Comparison of ENCODE assay signal across 23 mouse cellular contexts in genomic region chr12:82097126-82097525, GRCm38 (mm10).
DNase-seq lines count a peak whose midpoint lies in the region; ATAC-seq and TF ChIP-seq lines count a peak whose summit lies in the region.
"Had no signal": no experiment of that assay in that cellular context is flagged by ENCODE, and none has a peak within 500 bp of the region (broad histone marks: within the 10 kb centered on the region; RNA-seq: fewer than 3 reads in every experiment).

No protein-coding gene starts in this region.

- H3K4me3 ChIP-seq in liver, adult 2 months (ENCODE audit: insufficient read depth, low read depth, low read length): no peak overlapping the region
- H3K4me3 ChIP-seq in intestine, embryonic 16.5 days (ENCODE audit: low read length): no peak overlapping the region
- H3K4me3 ChIP-seq: embryonic facial prominence, embryonic 13.5 days; erythroblast, embryonic 14.5 days; forebrain, embryonic 13.5 days; heart, embryonic 15.5 days; layer of hippocampus, adult 2 months; limb, embryonic 13.5 days; liver, embryonic 15.5 days had no signal

- no peak for TF ChIP-seq POLR2A in liver, adult 2 months (IDR thresholded peaks at IDR 0.05; ENCODE audit: extremely low read depth, insufficient read depth, low read length)

- no peaks in the 10 kb centered on the region for H3K79me2 ChIP-seq in liver, adult 2 months (ENCODE audit: control insufficient read depth, insufficient read depth, low read length)

- DNase-seq in kidney, adult 18-20 months: peak; percentile 17
- DNase-seq in kidney, postnatal 4 days: no peak
- DNase-seq in liver, adult 2 months (ENCODE audit: extremely low read depth, low read depth, low spot score): peak; percentile 25
- DNase-seq in liver: no peak
- DNase-seq in frontal cortex, postnatal 14 days (ENCODE audit: low spot score in 2 of 2): no peak
- DNase-seq: B cell, adult 2 months; cerebellum, adult 2 months; cerebellum, postnatal 25 days; embryo, embryonic 11 days; heart, postnatal 4 days; thymus, adult 18-20 months had no signal

- peak; percentile 61; the same call in 1 of the 2 replicates for ATAC-seq in intestine, embryonic 16.5 days
- ATAC-seq in CD4-positive, CD25-positive, alpha-beta regulatory T cell, adult 4 months: no peak
- ATAC-seq: forebrain, embryonic 13.5 days; inflammation-experienced regulatory T-cells, adult 6 months had no signal

- no peaks in the 10 kb centered on the region for H3K27me3 ChIP-seq in liver, adult 2 months (ENCODE audit: control insufficient read depth, insufficient read depth, low read length)
- no peaks in the 10 kb centered on the region for H3K27me3 ChIP-seq in intestine, embryonic 16.5 days (replicated peaks; ENCODE audit: control insufficient read depth, insufficient read depth, low read length)
- H3K27me3 ChIP-seq: embryonic facial prominence, embryonic 13.5 days; forebrain, embryonic 13.5 days; heart, embryonic 15.5 days; limb, embryonic 13.5 days; liver, embryonic 15.5 days had no signal

- TF ChIP-seq CTCF in liver, adult 2 months (IDR thresholded peaks at IDR 0.05; ENCODE audit: low read depth, low read length): no peak

- 79% methylated on average over 6 of the region's 6 CpGs for WGBS in liver, adult 2 months
- 51% methylated on average over 6 of the region's 6 CpGs for WGBS in intestine, embryonic 16.5 days

- no peak overlapping the region for H3K9ac ChIP-seq in liver, adult 2 months (ENCODE audit: low read depth, low read length)
- H3K9ac ChIP-seq in intestine, embryonic 16.5 days (ENCODE audit: low read depth, low read length): no peak overlapping the region
- H3K9ac ChIP-seq: embryonic facial prominence, embryonic 13.5 days; forebrain, embryonic 13.5 days; heart, embryonic 15.5 days; hindbrain, embryonic 14.5 days; limb, embryonic 13.5 days; liver, embryonic 15.5 days had no signal

- no peak overlapping the region for H3K27ac ChIP-seq in liver, adult 2 months (replicated peaks; ENCODE audit: insufficient read depth, low read depth, low read length)
- 0 out of 2 replicates have a peak overlapping the region, but pooled peaks have one; percentile 26 for H3K27ac ChIP-seq in intestine, embryonic 16.5 days (ENCODE audit: low read length)
- H3K27ac ChIP-seq: forebrain, embryonic 13.5 days; heart, embryonic 15.5 days; hindbrain, embryonic 14.5 days; layer of hippocampus, adult 2 months; limb, embryonic 13.5 days; liver, embryonic 15.5 days had no signal

- no peak overlapping the region for H3K4me2 ChIP-seq in intestine, embryonic 16.5 days (ENCODE audit: low read depth, low read length)
- H3K4me2 ChIP-seq: embryonic facial prominence, embryonic 13.5 days; forebrain, embryonic 13.5 days; heart, embryonic 15.5 days; hindbrain, embryonic 14.5 days; limb, embryonic 13.5 days; liver, embryonic 15.5 days; midbrain, embryonic 11.5 days had no signal

- H3K36me3 ChIP-seq in liver, adult 2 months (ENCODE audit: control insufficient read depth, insufficient read depth, low read length): no peaks in the 10 kb centered on the region
- H3K36me3 ChIP-seq in intestine, embryonic 16.5 days (ENCODE audit: control insufficient read depth, insufficient read depth, low read length): no peaks in the 10 kb centered on the region
- H3K36me3 ChIP-seq: embryonic facial prominence, embryonic 13.5 days; heart, embryonic 15.5 days; limb, embryonic 13.5 days; liver, embryonic 15.5 days had no signal

- no peaks in the 10 kb centered on the region for H3K9me3 ChIP-seq in intestine, embryonic 16.5 days (ENCODE audit: control insufficient read depth, low read length)
- H3K9me3 ChIP-seq: embryonic facial prominence, embryonic 13.5 days; forebrain, embryonic 13.5 days; heart, embryonic 15.5 days; liver, embryonic 15.5 days had no signal

- H3K4me1 ChIP-seq in liver, adult 2 months (ENCODE audit: control insufficient read depth, insufficient read depth, low read length): no peaks in the 10 kb centered on the region
- H3K4me1 ChIP-seq in intestine, embryonic 16.5 days (ENCODE audit: control insufficient read depth, insufficient read depth, low read length): peaks cover 14% of the 10 kb centered on the region
- H3K4me1 ChIP-seq: heart, embryonic 15.5 days; liver, embryonic 15.5 days had no signal

Comparison
In these comparisons a context has a peak if more than half of its experiments do, and no peak if none do; other contexts are left out.
1. DNase-seq: peak in kidney, adult 18-20 months (single experiment) and liver, adult 2 months (single experiment); none in kidney, postnatal 4 days (0 of 2), liver (single experiment) and frontal cortex, postnatal 14 days (0 of 2).